Mouse (Mus musculus) stomach, postnatal 0 days (tissue): Measurements from ENCODE around the gene Skil. TPM values are rescaled to one million over a fixed set of nuclear protein-coding genes. Genes with fewer than 3 reads are reported as not detected.

Experiments
- ATAC-seq: fragments of 200-750 bp; cut with Nextera tagmentation; 2 replicates; pipeline ENCODE4 v1.8.0; 2017; ENCODE audit not compliant: low FRiP score, low TSS enrichment
- DNase-seq: peaks from one replicate; pipeline ENCODE4 v3.0.0-alpha.2; 2016; ENCODE audit warnings: low spot score
- H3K27ac ChIP-seq: fragments of 300-500 bp; sonication (generic); replicated peaks from 2 replicates; pipeline ENCODE4 v1.5.1; 2014; ENCODE audit warnings: mild to moderate bottlenecking, control low read depth
- H3K27me3 ChIP-seq: fragments of 300-500 bp; sonication (generic); 2 replicates; pipeline ENCODE4 v1.6.1; 2014; ENCODE audit warnings: low read length; ENCODE audit not compliant: control insufficient read depth, insufficient read depth
- H3K36me3 ChIP-seq: fragments of 300-500 bp; sonication (generic); 2 replicates; pipeline ENCODE4 v1.6.1; 2014; ENCODE audit warnings: low read length, mixed read lengths; ENCODE audit not compliant: control insufficient read depth, insufficient read depth
- H3K4me1 ChIP-seq: fragments of 300-500 bp; sonication (generic); replicated peaks from 2 replicates; pipeline ENCODE4 v1.6.1; 2014; ENCODE audit warnings: antibody characterized with exemption; ENCODE audit not compliant: control insufficient read depth, insufficient read depth
- H3K4me2 ChIP-seq: fragments of 300-500 bp; sonication (generic); replicated peaks from 2 replicates; pipeline ENCODE4 v1.6.1; 2014; ENCODE audit warnings: low read depth, mild to moderate bottlenecking, control low read depth, moderate library complexity
- H3K4me3 ChIP-seq: fragments of 300-500 bp; sonication (generic); 2 replicates; pipeline ENCODE4 v1.5.1; 2014; ENCODE audit warnings: low read depth, low read length, control low read depth
- H3K9ac ChIP-seq: fragments of 300-500 bp; sonication (generic); 2 replicates; pipeline ENCODE4 v1.6.1; 2014; ENCODE audit warnings: mild to moderate bottlenecking, low read length, control low read depth, mixed read lengths
- H3K9me3 ChIP-seq: fragments of 300-500 bp; sonication (generic); 2 replicates; pipeline ENCODE4 v1.6.1; 2016; ENCODE audit warnings: low read length; ENCODE audit not compliant: control insufficient read depth
- CTCF ChIP-seq: IDR thresholded peaks from 2 replicates; pipeline ENCODE4 v1.5.1; 2016; ENCODE audit warnings: antibody characterized with exemption, low read depth, mild to moderate bottlenecking, moderate library complexity
- EP300 ChIP-seq: optimal IDR thresholded peaks from 2 replicates; pipeline ENCODE3; 2016; ENCODE audit warnings: antibody characterized with exemption
- WGBS: fragments of 180-500 bp; shearing (Covaris S2); extraction: QIAGEN DNeasy Blood & Tissue Kit; methylation state at CpG from one replicate; pipeline ENCODE4 v1.1.7; 2014; 5-methylcytosine and 5-hydroxymethylcytosine counted together
- polyA plus RNA-seq: library from polyadenylated mRNA; unstranded; fragments of >200 nt; fragmentation: Nextera tagmentation; extraction: Ambion mirVana; gene quantifications from 2 replicates; pipeline ENCODE4 v1.2.1, GENCODE M21; 2015

Skil gene
- polyA plus RNA-seq, 1 experiment from 2014 or later = 20.8 TPM

GRCm38 (mm10) chr3:31149706-31150105 is 54.8 kb downstream of the Skil start, which contains the start of gene Cldn11:
Cldn11 (plus strand) TSS chr3:31149920.
- Histone ChIP-seq H3K4me3 (peak within 1 kb of the TSS; percentile 28), H3K4me2 (peak within 1 kb of the TSS; percentile 53), H3K9ac (peak within 1 kb of the TSS; percentile 8; the same call in 1 of the 2 replicates), H3K27me3 (no peaks in the 10 kb centered on the region), H3K27ac (no peak within 1 kb of the TSS), H3K4me1 (0 out of 2 replicates have a peak, but pooled peaks cover 4% of the 10 kb centered on the region), H3K9me3 (no peaks in the 10 kb centered on the region), H3K36me3 (no peaks in the 10 kb centered on the region)
- TF ChIP-seq CTCF (no peak), EP300 (no peak)
- under 1% methylated on average over 33 of the region's 33 CpGs for WGBS
- peak; percentile 59 for DNase-seq
- ATAC-seq = peak; percentile 57; the same call in 1 of the 2 replicates

DNA sequence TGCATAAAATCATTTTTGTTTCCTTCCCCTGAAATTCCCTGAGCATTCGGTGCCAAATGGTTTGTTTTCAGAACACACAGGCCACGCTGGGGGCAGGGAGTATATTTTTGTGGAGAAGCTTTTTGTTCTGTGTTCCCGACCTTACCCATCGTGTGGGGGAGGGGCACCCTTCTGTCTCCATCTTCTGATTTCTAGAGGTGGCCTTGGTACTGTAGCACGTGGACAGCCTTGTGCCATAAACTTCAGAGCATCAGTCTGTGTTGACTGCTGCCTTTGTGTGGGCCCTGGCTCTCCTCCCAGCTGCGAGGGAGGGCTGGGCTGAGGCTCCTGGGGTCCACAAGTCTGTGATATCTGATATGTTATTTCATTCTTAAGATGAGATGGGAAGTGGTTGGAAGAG is 57.2 kb downstream of the Skil start:
- H3K9ac ChIP-seq = no peak overlapping the region
- no peaks in the 10 kb centered on the region for H3K36me3 ChIP-seq
- WGBS = 51% methylated on average over 6 of the region's 6 CpGs
- H3K4me2 ChIP-seq = no peak overlapping the region
- H3K27me3 ChIP-seq = no peaks in the 10 kb centered on the region
- H3K4me1 ChIP-seq = 0 out of 2 replicates have a peak, but pooled peaks cover 4% of the 10 kb centered on the region
- H3K4me3 ChIP-seq = no peak overlapping the region
- TF ChIP-seq EP300 = no peak
- TF ChIP-seq CTCF = no peak
- ATAC-seq = no peak
- no peak overlapping the region for H3K27ac ChIP-seq
- DNase-seq = no peak
- H3K9me3 ChIP-seq = no peaks in the 10 kb centered on the region

GRCm38 (mm10) chr3:31156126-31156525 is 61.3 kb downstream of the Skil start:
- Histone ChIP-seq H3K4me1 (no peaks in the 10 kb centered on the region), H3K9ac (no peak overlapping the region), H3K4me3 (no peak overlapping the region), H3K4me2 (no peak overlapping the region), H3K36me3 (no peaks in the 10 kb centered on the region), H3K9me3 (no peaks in the 10 kb centered on the region), H3K27ac (no peak overlapping the region), H3K27me3 (no peaks in the 10 kb centered on the region)
- DNase-seq = no peak
- 64% methylated on average over 3 of the region's 3 CpGs for WGBS
- TF ChIP-seq CTCF (no peak), EP300 (no peak)
- no peak for ATAC-seq

- Histone ChIP-seq H3K27ac (no peak overlapping the region), H3K4me2 (no peak overlapping the region), H3K4me3 (no peak overlapping the region), H3K4me1 (no peaks in the 10 kb centered on the region), H3K36me3 (no peaks in the 10 kb centered on the region), H3K27me3 (no peaks in the 10 kb centered on the region), H3K9me3 (no peaks in the 10 kb centered on the region), H3K9ac (no peak overlapping the region)
- TF ChIP-seq EP300 (no peak), CTCF (no peak)
- DNase-seq (no peak), ATAC-seq (no peak)
- 63% methylated on average over 15 of the region's 15 CpGs for WGBS
Measured at GRCm38 (mm10) chr3:31157776-31158175, 62.9 kb downstream of the Skil start.

DNA sequence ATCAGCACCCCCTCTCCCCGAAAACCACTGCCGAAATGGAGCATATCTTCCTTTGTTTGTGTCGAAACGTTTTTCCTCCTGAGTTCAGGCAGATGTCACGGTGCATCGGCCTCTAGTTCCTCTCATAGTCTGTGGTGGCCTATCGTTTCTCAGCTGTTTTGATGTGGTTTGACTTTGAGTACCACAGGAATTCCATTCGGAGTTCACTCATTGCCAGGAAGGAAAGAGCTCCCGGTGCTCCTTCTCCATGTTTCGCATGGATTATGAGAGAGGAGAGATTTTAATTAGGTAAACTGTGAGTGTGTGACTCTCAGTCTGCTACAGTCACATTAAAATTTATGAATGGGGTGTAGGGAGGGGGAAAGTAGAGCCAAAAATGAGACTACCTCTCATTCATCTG is 65.2 kb downstream of the Skil start:
- Histone ChIP-seq H3K4me2 (no peak overlapping the region), H3K27me3 (no peaks in the 10 kb centered on the region), H3K27ac (no peak overlapping the region), H3K4me1 (no peaks in the 10 kb centered on the region), H3K9ac (no peak overlapping the region), H3K4me3 (no peak overlapping the region), H3K36me3 (no peaks in the 10 kb centered on the region), H3K9me3 (no peaks in the 10 kb centered on the region)
- DNase-seq (no peak), ATAC-seq (no peak)
- no peak for TF ChIP-seq CTCF
- TF ChIP-seq EP300 = no peak
- 74% methylated on average over 10 of the region's 10 CpGs for WGBS

GRCm38 (mm10) chr3:31161336-31161735 is 66.5 kb downstream of the Skil start:
- Histone ChIP-seq H3K4me2 (no peak overlapping the region), H3K27ac (no peak overlapping the region), H3K4me3 (no peak overlapping the region), H3K27me3 (no peaks in the 10 kb centered on the region), H3K9ac (no peak overlapping the region), H3K36me3 (no peaks in the 10 kb centered on the region), H3K4me1 (no peaks in the 10 kb centered on the region), H3K9me3 (no peaks in the 10 kb centered on the region)
- ATAC-seq (no peak), DNase-seq (no peak)
- TF ChIP-seq CTCF (no peak), EP300 (no peak)
- WGBS = 48% methylated on average over 6 of the region's 6 CpGs
